Comparison of ENCODE assay signal across 21 mouse cellular contexts in genomic region chr17:15066911-15067310, GRCm38 (mm10). TPM values are rescaled to one million over a fixed set of nuclear protein-coding genes. Genes with fewer than 3 reads are reported as not detected.
DNase-seq lines count a peak whose midpoint lies in the region; ATAC-seq and TF ChIP-seq lines count a peak whose summit lies in the region.
"Had no signal": no experiment of that assay in that cellular context is flagged by ENCODE, and none has a peak within 500 bp of the region (broad histone marks: within the 10 kb centered on the region; RNA-seq: fewer than 3 reads in every experiment).

No protein-coding gene starts in this region.

- no peaks in the 10 kb centered on the region for H3K27me3 ChIP-seq in forebrain, embryonic 14.5 days (replicated peaks; ENCODE audit: control insufficient read depth, insufficient read depth, low read length)
- no peaks in the 10 kb centered on the region for H3K27me3 ChIP-seq in forebrain, embryonic 15.5 days
- no peaks in the 10 kb centered on the region for H3K27me3 ChIP-seq in kidney, adult 2 months (replicated peaks; ENCODE audit: control insufficient read depth, insufficient read depth, low read length)
- H3K27me3 ChIP-seq in lung, embryonic 14.5 days (ENCODE audit: insufficient read depth, low read length) = no peaks in the 10 kb centered on the region
- H3K27me3 ChIP-seq: CH12.LX; embryonic facial prominence, embryonic 12.5 days; intestine, embryonic 15.5 days; liver, embryonic 13.5 days; neural tube, embryonic 12.5 days; Patski; stomach, embryonic 15.5 days had no signal

- no peak for ATAC-seq in forebrain, embryonic 14.5 days
- ATAC-seq in forebrain, embryonic 15.5 days (replicated peaks) = no peak
- ATAC-seq in lung, embryonic 14.5 days (ENCODE audit: insufficient read depth) = no peak
- ATAC-seq: activated CD4-positive, CD25-positive, alpha-beta regulatory T cell, adult 4 months; Patski had no signal

- peaks cover 16% of the 10 kb centered on the region for H3K36me3 ChIP-seq in forebrain, embryonic 14.5 days (ENCODE audit: control insufficient read depth, insufficient read depth, low read length)
- peaks cover 18% of the 10 kb centered on the region; the same call in 1 of the 2 replicates for H3K36me3 ChIP-seq in forebrain, embryonic 15.5 days
- no peaks in the 10 kb centered on the region for H3K36me3 ChIP-seq in kidney, adult 2 months (ENCODE audit: control insufficient read depth, insufficient read depth, low read length)
- H3K36me3 ChIP-seq in lung, embryonic 14.5 days (ENCODE audit: insufficient read depth) = peaks cover 2% of the 10 kb centered on the region; the same call in 1 of the 2 replicates
- H3K36me3 ChIP-seq: intestine, embryonic 15.5 days had no signal

- no peaks in the 10 kb centered on the region for H3K9me3 ChIP-seq in forebrain, embryonic 14.5 days (replicated peaks; ENCODE audit: control insufficient read depth, low read length)
- H3K9me3 ChIP-seq in forebrain, embryonic 15.5 days = no peaks in the 10 kb centered on the region
- H3K9me3 ChIP-seq in lung, embryonic 14.5 days (ENCODE audit: low read depth, low read length) = no peaks in the 10 kb centered on the region
- H3K9me3 ChIP-seq: embryonic facial prominence, embryonic 12.5 days; intestine, embryonic 15.5 days; liver, embryonic 13.5 days; neural tube, embryonic 12.5 days; stomach, embryonic 15.5 days had no signal

- H3K4me1 ChIP-seq in forebrain, embryonic 14.5 days (ENCODE audit: control insufficient read depth, insufficient read depth, low read length) = peaks cover 10% of the 10 kb centered on the region
- H3K4me1 ChIP-seq in forebrain, embryonic 15.5 days = peaks cover 15% of the 10 kb centered on the region
- H3K4me1 ChIP-seq in kidney, adult 2 months (ENCODE audit: control insufficient read depth, insufficient read depth, low read length) = peaks cover 6% of the 10 kb centered on the region; the same call in 1 of the 2 replicates
- H3K4me1 ChIP-seq in lung, embryonic 14.5 days (ENCODE audit: insufficient read depth) = no peaks in the 10 kb centered on the region
- H3K4me1 ChIP-seq: embryonic facial prominence, embryonic 12.5 days had no signal

- TF ChIP-seq CTCF in kidney, adult 2 months (conservative IDR thresholded peaks at IDR 0.05; ENCODE audit: insufficient read depth, insufficient read length, low read depth, low read length) = no peak
- TF ChIP-seq CTCF in lung, embryonic 14.5 days (IDR thresholded peaks at IDR 0.05; ENCODE audit: low read depth) = no peak

- H3K4me2 ChIP-seq in forebrain, embryonic 14.5 days (ENCODE audit: low read length) = no peak overlapping the region
- no peak overlapping the region for H3K4me2 ChIP-seq in forebrain, embryonic 15.5 days (replicated peaks)
- H3K4me2 ChIP-seq in lung, embryonic 14.5 days = no peak overlapping the region
- H3K4me2 ChIP-seq: embryonic facial prominence, embryonic 12.5 days; intestine, embryonic 15.5 days; liver, embryonic 13.5 days; stomach, embryonic 15.5 days had no signal

- WGBS in forebrain, embryonic 14.5 days = 47% methylated on average over 1 of the region's 1 CpGs
- 53% methylated on average over 1 of the region's 1 CpGs for WGBS in forebrain, embryonic 15.5 days
- 65% methylated on average over 1 of the region's 1 CpGs for WGBS in kidney, adult 2 months
- 64% methylated on average over 1 of the region's 1 CpGs for WGBS in lung, embryonic 14.5 days

- no peak overlapping the region for H3K4me3 ChIP-seq in forebrain, embryonic 14.5 days (ENCODE audit: low read depth, low read length)
- H3K4me3 ChIP-seq in forebrain, embryonic 15.5 days = no peak overlapping the region
- no peak overlapping the region for H3K4me3 ChIP-seq in kidney, adult 2 months (ENCODE audit: insufficient read depth, low read depth, low read length)
- no peak overlapping the region for H3K4me3 ChIP-seq in lung, embryonic 14.5 days (ENCODE audit: low read depth, low read length)
- H3K4me3 ChIP-seq: embryonic facial prominence, embryonic 12.5 days; intestine, embryonic 15.5 days; layer of hippocampus, adult 2 months; liver, embryonic 13.5 days; neural tube, embryonic 12.5 days; stomach, embryonic 15.5 days had no signal

- DNase-seq in forebrain, embryonic 14.5 days (ENCODE audit: low spot score) = no peak
- peak; percentile 62 for DNase-seq in kidney, adult 2 months
- no peak for DNase-seq in kidney, adult 18-20 months
- peak; percentile 51 for DNase-seq in lung, embryonic 14.5 days
- no peak for DNase-seq in lung, postnatal 4 days
- DNase-seq in skeletal muscle tissue, adult 2 months (ENCODE audit: low read depth, low spot score) = peak; percentile 25
- DNase-seq in frontal cortex, adult 2 months (ENCODE audit: extremely low spot score in 1 of 2, low spot score in 1 of 2) = no peak
- DNase-seq: adrenal gland, postnatal 25 days; cerebellum, adult 8-10 months; liver, embryonic 13.5 days had no signal

- TF ChIP-seq POLR2A in kidney, adult 2 months (IDR thresholded peaks at IDR 0.05; ENCODE audit: low read depth, low read length) = no peak

- 0 out of 2 replicates have a peak overlapping the region, but pooled peaks have one; percentile 5 for H3K27ac ChIP-seq in forebrain, embryonic 14.5 days (ENCODE audit: low read depth, low read length)
- H3K27ac ChIP-seq in forebrain, embryonic 15.5 days (replicated peaks) = no peak overlapping the region
- H3K27ac ChIP-seq in kidney, adult 2 months (ENCODE audit: insufficient read depth, low read depth, low read length) = no peak overlapping the region
- H3K27ac ChIP-seq in lung, embryonic 14.5 days (ENCODE audit: low read depth) = no peak overlapping the region
- H3K27ac ChIP-seq: embryonic facial prominence, embryonic 12.5 days; intestine, embryonic 15.5 days; layer of hippocampus, adult 2 months; liver, embryonic 13.5 days; neural tube, embryonic 12.5 days; stomach, embryonic 15.5 days had no signal

- H3K9ac ChIP-seq in forebrain, embryonic 14.5 days (ENCODE audit: low read length) = 0 out of 2 replicates have a peak overlapping the region, but pooled peaks have one; percentile 8
- H3K9ac ChIP-seq in forebrain, embryonic 15.5 days (replicated peaks) = no peak overlapping the region
- H3K9ac ChIP-seq in lung, embryonic 14.5 days = no peak overlapping the region
- H3K9ac ChIP-seq: embryonic facial prominence, embryonic 12.5 days; intestine, embryonic 15.5 days; liver, embryonic 13.5 days; stomach, embryonic 15.5 days had no signal

RNA-seq across cellular contexts. Expression of gene Gm3448, which starts 25.6 kb away (rescaled TPM):
- 2.8 and 4.2 TPM in 2 replicates for polyA plus RNA-seq in forebrain, embryonic 14.5 days (2014; fragmentation: Nextera tagmentation; extraction: Ambion mirVana)
- 5.2 and 5.5 TPM in 2 replicates for polyA plus RNA-seq in forebrain, embryonic 15.5 days (2015; fragmentation: Nextera tagmentation; extraction: Ambion mirVana)
- polyA plus RNA-seq in kidney, adult 2 months (2012; rRNA removed) = 0.88 and 1.1 TPM in 2 replicates
- 1.9 and 3.4 TPM in 2 replicates for polyA plus RNA-seq in lung, embryonic 14.5 days (2014; fragmentation: Nextera tagmentation; extraction: Ambion mirVana)
- polyA plus RNA-seq in frontal cortex, adult 2 months (2012; rRNA removed) = 4.0 and 4.9 TPM in 2 replicates

RNA-seq across cellular contexts. Expression of gene Tcte3, which starts 25.6 kb away (rescaled TPM):
- polyA plus RNA-seq in forebrain, embryonic 14.5 days (2014; fragmentation: Nextera tagmentation; extraction: Ambion mirVana) = 0.65 TPM in 1 of 2 replicates, not detected in the other
- 0.89 TPM in 1 of 2 replicates, not detected in the other for polyA plus RNA-seq in forebrain, embryonic 15.5 days (2015; fragmentation: Nextera tagmentation; extraction: Ambion mirVana)
- polyA plus RNA-seq in kidney, adult 2 months (2012; rRNA removed) = not detected in 2 replicates
- polyA plus RNA-seq in lung, embryonic 14.5 days (2014; fragmentation: Nextera tagmentation; extraction: Ambion mirVana) = 0.69 TPM in 1 of 2 replicates, not detected in the other
- 0.36 and 0.95 TPM in 2 replicates for polyA plus RNA-seq in frontal cortex, adult 2 months (2012; rRNA removed)
- polyA plus RNA-seq: embryonic facial prominence, embryonic 12.5 days; hindbrain, embryonic 11.5 days; neural tube, embryonic 12.5 days; spleen, adult 2 months; stomach, embryonic 15.5 days had no signal

RNA-seq across cellular contexts. Expression of gene Ermard, which starts 25.9 kb away (rescaled TPM):
- polyA plus RNA-seq in forebrain, embryonic 14.5 days (2014; fragmentation: Nextera tagmentation; extraction: Ambion mirVana) = 54.7 and 67.5 TPM in 2 replicates
- polyA plus RNA-seq in forebrain, embryonic 15.5 days (2015; fragmentation: Nextera tagmentation; extraction: Ambion mirVana) = 80.7 and 91.4 TPM in 2 replicates
- polyA plus RNA-seq in kidney, adult 2 months (2012; rRNA removed) = 40.6 and 42.7 TPM in 2 replicates
- polyA plus RNA-seq in lung, embryonic 14.5 days (2014; fragmentation: Nextera tagmentation; extraction: Ambion mirVana) = 70.4 and 78.9 TPM in 2 replicates
- polyA plus RNA-seq in frontal cortex, adult 2 months (2012; rRNA removed) = 71.7 and 72.2 TPM in 2 replicates

RNA-seq across cellular contexts. Expression of gene Gm3435, which starts 56.9 kb away (rescaled TPM):
- 6.7 and 7.0 TPM in 2 replicates for polyA plus RNA-seq in forebrain, embryonic 14.5 days (2014; fragmentation: Nextera tagmentation; extraction: Ambion mirVana)
- 7.7 and 8.4 TPM in 2 replicates for polyA plus RNA-seq in forebrain, embryonic 15.5 days (2015; fragmentation: Nextera tagmentation; extraction: Ambion mirVana)
- polyA plus RNA-seq in kidney, adult 2 months (2012; rRNA removed) = 1.6 and 3.7 TPM in 2 replicates
- polyA plus RNA-seq in lung, embryonic 14.5 days (2014; fragmentation: Nextera tagmentation; extraction: Ambion mirVana) = 3.6 and 3.7 TPM in 2 replicates
- polyA plus RNA-seq in frontal cortex, adult 2 months (2012; rRNA removed) = 8.5 and 9.2 TPM in 2 replicates

Comparison
In these comparisons a context has a peak if more than half of its experiments do, and no peak if none do; other contexts are left out.
1. DNase-seq: peak in kidney, adult 2 months (single experiment), lung, embryonic 14.5 days (single experiment) and skeletal muscle tissue, adult 2 months (single experiment); none in forebrain, embryonic 14.5 days (single experiment), kidney, adult 18-20 months (single experiment), lung, postnatal 4 days (0 of 2) and frontal cortex, adult 2 months (0 of 2).